In the genomic region with DNA sequence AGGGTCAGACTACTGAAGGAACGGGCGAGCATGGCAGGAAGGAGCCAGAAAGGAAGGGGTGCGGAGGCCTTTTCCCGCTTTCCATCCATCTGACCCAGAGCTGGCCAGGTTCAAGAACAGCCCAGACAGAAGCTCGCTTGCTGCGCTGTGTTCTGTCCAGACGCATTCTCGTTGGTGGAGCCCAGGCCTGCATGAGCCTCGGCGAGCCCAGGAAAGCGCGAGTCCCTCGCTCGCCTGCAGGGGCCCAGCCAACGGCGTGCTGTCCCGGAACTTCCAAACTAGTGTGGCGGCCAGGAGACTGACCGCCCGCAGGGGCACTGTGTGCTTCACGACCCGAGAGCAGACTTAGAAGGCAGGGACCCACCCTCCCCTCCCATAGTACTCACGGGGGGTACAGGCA, we compare ENCODE assay signal across 8 mouse cellular contexts. TPM values are rescaled to one million over a fixed set of nuclear protein-coding genes. Genes with fewer than 3 reads are reported as not detected.
DNase-seq lines count a peak whose midpoint lies in the region; ATAC-seq and TF ChIP-seq lines count a peak whose summit lies in the region.

No protein-coding gene starts in this region.

- peak overlapping the region; percentile 60 for H3K4me2 ChIP-seq in embryonic facial prominence, embryonic 14.5 days (ENCODE audit: low read depth, low read length)
- H3K4me2 ChIP-seq in hindbrain, embryonic 15.5 days: peak overlapping the region; percentile 52
- peak overlapping the region; percentile 71 for H3K4me2 ChIP-seq in stomach, embryonic 15.5 days

- intact Hi-C loops in left cerebral cortex, adult 2 months (cut with DNase I): no loop called here

- H3K9me3 ChIP-seq in embryonic facial prominence, embryonic 14.5 days (ENCODE audit: control insufficient read depth, low read length): no peaks in the 10 kb centered on the region
- H3K9me3 ChIP-seq in hindbrain, embryonic 15.5 days: no peaks in the 10 kb centered on the region
- H3K9me3 ChIP-seq in stomach, embryonic 15.5 days: no peaks in the 10 kb centered on the region

- 0% methylated on average over 13 of the region's 23 CpGs for WGBS in embryonic facial prominence, embryonic 14.5 days
- under 1% methylated on average over 23 of the region's 23 CpGs for WGBS in hindbrain, embryonic 15.5 days
- under 1% methylated on average over 23 of the region's 23 CpGs for WGBS in stomach, embryonic 15.5 days

- H3K4me3 ChIP-seq in embryonic facial prominence, embryonic 14.5 days (ENCODE audit: low read depth, low read length): peak overlapping the region; percentile 40
- H3K4me3 ChIP-seq in hindbrain, embryonic 15.5 days: peak overlapping the region; percentile 38
- peak overlapping the region; percentile 50 for H3K4me3 ChIP-seq in stomach, embryonic 15.5 days (replicated peaks)
- H3K4me3 ChIP-seq in left cerebral cortex, adult 2 months: no peak overlapping the region

- H3K36me3 ChIP-seq in embryonic facial prominence, embryonic 14.5 days (ENCODE audit: control insufficient read depth, insufficient read depth, low read length): no peaks in the 10 kb centered on the region
- H3K36me3 ChIP-seq in hindbrain, embryonic 15.5 days: no peaks in the 10 kb centered on the region
- H3K36me3 ChIP-seq in stomach, embryonic 15.5 days: no peaks in the 10 kb centered on the region

- peak; percentile 26 for DNase-seq in ovary, postnatal 10 days (ENCODE audit: low spot score)
- DNase-seq in ovary, adult 18-20 months (ENCODE audit: low spot score): no peak
- peak; percentile 71 for DNase-seq in embryonic facial prominence, embryonic 14.5 days (ENCODE audit: low spot score)
- DNase-seq in lung, postnatal 10 days: peak; percentile 42
- no peak for DNase-seq in left cerebral cortex, adult 2 months (ENCODE audit: extremely low spot score in 1 of 2, low spot score in 2 of 2)
- no peak for DNase-seq in left cerebral cortex, adult 8-10 months (ENCODE audit: low spot score in 2 of 2)

- TF ChIP-seq CTCF in left cerebral cortex, adult 2 months (IDR thresholded peaks at IDR 0.05): no peak; the same call in 1 of the 2 replicates

- peak; percentile 71 for ATAC-seq in embryonic facial prominence, embryonic 14.5 days (ENCODE audit: low read depth)
- 0 out of 2 replicates have a peak, but pooled peaks have one; percentile 4 for ATAC-seq in hindbrain, embryonic 15.5 days (ENCODE audit: low FRiP score, low read depth)
- ATAC-seq in stomach, embryonic 15.5 days (ENCODE audit: insufficient read depth, low FRiP score, low read depth): peak; percentile 28; the same call in 1 of the 2 replicates

- peak overlapping the region; percentile 52; the same call in 1 of the 2 replicates for H3K9ac ChIP-seq in embryonic facial prominence, embryonic 14.5 days (ENCODE audit: low read depth, low read length)
- no peak overlapping the region; the same call in 1 of the 2 replicates for H3K9ac ChIP-seq in hindbrain, embryonic 15.5 days
- H3K9ac ChIP-seq in stomach, embryonic 15.5 days: 0 out of 2 replicates have a peak overlapping the region, but pooled peaks have one; percentile 39

- peaks cover 16% of the 10 kb centered on the region for H3K4me1 ChIP-seq in embryonic facial prominence, embryonic 14.5 days (ENCODE audit: control insufficient read depth, insufficient read depth, low read length)
- peaks cover 23% of the 10 kb centered on the region for H3K4me1 ChIP-seq in hindbrain, embryonic 15.5 days (replicated peaks)
- peaks cover 25% of the 10 kb centered on the region for H3K4me1 ChIP-seq in stomach, embryonic 15.5 days

- no peak overlapping the region for H3K27ac ChIP-seq in embryonic facial prominence, embryonic 14.5 days (replicated peaks; ENCODE audit: low read depth, low read length)
- H3K27ac ChIP-seq in hindbrain, embryonic 15.5 days (replicated peaks): 0 out of 2 replicates have a peak overlapping the region, but pooled peaks have one; percentile 12
- H3K27ac ChIP-seq in stomach, embryonic 15.5 days: 0 out of 2 replicates have a peak overlapping the region, but pooled peaks have one; percentile 21
- no peak overlapping the region for H3K27ac ChIP-seq in left cerebral cortex, adult 2 months

- H3K27me3 ChIP-seq in embryonic facial prominence, embryonic 14.5 days (replicated peaks; ENCODE audit: control insufficient read depth, insufficient read depth, low read length): peaks cover 99% of the 10 kb centered on the region
- H3K27me3 ChIP-seq in hindbrain, embryonic 15.5 days: peaks cover 50% of the 10 kb centered on the region
- peaks cover 67% of the 10 kb centered on the region for H3K27me3 ChIP-seq in stomach, embryonic 15.5 days (replicated peaks)

RNA-seq across cellular contexts. Expression of a gene that starts 1.6 kb away (rescaled TPM):
- polyA plus RNA-seq in embryonic facial prominence, embryonic 14.5 days (2014; fragmentation: Nextera tagmentation; extraction: Ambion mirVana): 0.18 and 0.25 TPM in 2 replicates
- polyA plus RNA-seq in hindbrain, embryonic 15.5 days (2015; fragmentation: Nextera tagmentation; extraction: Ambion mirVana): 6.2 and 6.4 TPM in 2 replicates
- 5.2 and 7.9 TPM in 2 replicates for polyA plus RNA-seq in stomach, embryonic 15.5 days (2015; fragmentation: Nextera tagmentation; extraction: Ambion mirVana)
- total RNA-seq in left cerebral cortex, adult 2 months (2021): under 1 TPM; 0.12 to 0.20 TPM
- total RNA-seq in left cerebral cortex, adult 8-10 months (2022): under 1 TPM in 3 of 4 experiments, not detected in 1; 0.11 to 0.33 (median 0.27) TPM

Comparison
In these comparisons a context has a peak if more than half of its experiments do, and no peak if none do; other contexts are left out.
1. DNase-seq: peak in ovary, postnatal 10 days (single experiment), embryonic facial prominence, embryonic 14.5 days (single experiment) and lung, postnatal 10 days (single experiment); none in ovary, adult 18-20 months (single experiment), left cerebral cortex, adult 2 months (0 of 2) and left cerebral cortex, adult 8-10 months (0 of 2).
2. ATAC-seq: peak in every context shown above with its lines; median percentile 71 in embryonic facial prominence, embryonic 14.5 days; 28 in stomach, embryonic 15.5 days; 4 in hindbrain, embryonic 15.5 days.
3. H3K27ac ChIP-seq: peak in hindbrain, embryonic 15.5 days (single experiment) and stomach, embryonic 15.5 days (single experiment); none in embryonic facial prominence, embryonic 14.5 days (single experiment) and left cerebral cortex, adult 2 months (single experiment).
4. Peak in every context shown above with its lines, with median percentiles within 50 percentile points of each other: H3K4me2 ChIP-seq.